Mouse (Mus musculus) CD4-positive, CD25-positive, alpha-beta regulatory T cell, adult 4 months (primary cell): Measurements from ENCODE around the gene Smarca5. TPM values are rescaled to one million over a fixed set of nuclear protein-coding genes. Genes with fewer than 3 reads are reported as not detected.

Experiments
- ATAC-seq: one replicate; pipeline ENCODE4 v1.8.0; 2017
- polyA plus RNA-seq, 2 experiments: library from polyadenylated mRNA; unstranded; fragments of 100-300 nt; shearing (Covaris generic); gene quantifications; one replicate each; pipeline ENCODE4 v1.2.1; 2017

The Smarca5 gene
- polyA plus RNA-seq, 2 experiments from 2014 or later, result 19.2 to 31.8 TPM

DNA sequence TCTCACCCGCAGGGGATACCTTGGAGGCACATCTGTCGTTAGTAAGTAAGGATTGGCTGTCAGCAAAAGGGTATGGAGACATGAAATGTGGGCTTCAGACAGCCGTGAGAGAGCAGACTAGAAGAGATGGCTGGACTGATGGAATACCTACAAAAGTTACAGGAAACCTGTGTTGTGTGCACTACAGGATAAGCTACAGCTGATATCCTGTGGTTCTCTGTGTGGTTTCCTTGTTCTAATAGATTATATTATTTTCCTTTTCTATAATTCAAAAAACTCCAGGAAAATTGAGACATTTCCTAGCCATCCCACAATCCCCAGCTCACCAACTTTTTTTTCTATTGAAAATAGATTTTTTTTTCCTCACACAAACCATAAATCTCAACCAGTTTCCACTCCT, 75.8 kb downstream of the Smarca5 start:
- no peak for ATAC-seq

DNA sequence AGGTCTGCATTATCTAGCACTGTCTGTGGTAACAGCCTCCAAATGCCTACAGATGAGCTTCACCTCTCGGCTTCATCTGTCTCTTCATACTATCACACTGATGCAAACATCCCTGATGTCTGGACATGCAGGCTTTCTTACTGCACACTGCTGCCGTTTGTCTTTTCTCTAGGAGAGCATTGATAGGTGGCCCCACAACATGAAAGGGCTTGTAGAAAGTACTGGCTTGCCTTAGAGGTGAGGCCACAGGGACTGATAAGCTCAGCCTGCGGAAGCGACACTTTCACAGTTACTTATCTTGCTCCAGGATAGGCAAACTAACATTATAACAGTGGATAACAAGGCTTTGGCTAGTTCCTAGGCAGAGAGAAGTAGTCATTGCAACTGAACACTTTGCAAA, 78.2 kb downstream of the Smarca5 start:
- ATAC-seq, result no peak

GRCm38 (mm10) chr8:80657639-80658038, 81.7 kb downstream of the Smarca5 start:
- ATAC-seq, result no peak

Other genes with a start within 250 kb of the Smarca5 start
- not detected for gene Gypa, start 245.7 kb downstream of the Smarca5 start, polyA plus RNA-seq
- not detected for gene Frem3, start 128.4 kb downstream of the Smarca5 start, polyA plus RNA-seq
- gene Gab1, start 141.0 kb upstream of the Smarca5 start, polyA plus RNA-seq, result not detected